Mouse (Mus musculus) CH12.LX (cell line): ENCODE measurements at regions not wholly inside any gene's neighbourhood (a gene's known extent, or its start where the extent isn't known, plus 50 kb on each side); places are given as distances from the start of the nearest gene placed in this dataset.

Experiments used
- E2F4 ChIP-seq: IDR thresholded peaks from 2 replicates; pipeline ENCODE4 v1.6.1; 2011; ENCODE audit warnings: low read depth, low read length, improper control_type of control experiment; ENCODE audit not compliant: insufficient replicate concordance
- POLR2A ChIP-seq: IDR thresholded peaks from 2 replicates; pipeline ENCODE4 v1.6.1; 2011; ENCODE audit warnings: low read depth, mild to moderate bottlenecking, improper control_type of control experiment, low read length

DNA sequence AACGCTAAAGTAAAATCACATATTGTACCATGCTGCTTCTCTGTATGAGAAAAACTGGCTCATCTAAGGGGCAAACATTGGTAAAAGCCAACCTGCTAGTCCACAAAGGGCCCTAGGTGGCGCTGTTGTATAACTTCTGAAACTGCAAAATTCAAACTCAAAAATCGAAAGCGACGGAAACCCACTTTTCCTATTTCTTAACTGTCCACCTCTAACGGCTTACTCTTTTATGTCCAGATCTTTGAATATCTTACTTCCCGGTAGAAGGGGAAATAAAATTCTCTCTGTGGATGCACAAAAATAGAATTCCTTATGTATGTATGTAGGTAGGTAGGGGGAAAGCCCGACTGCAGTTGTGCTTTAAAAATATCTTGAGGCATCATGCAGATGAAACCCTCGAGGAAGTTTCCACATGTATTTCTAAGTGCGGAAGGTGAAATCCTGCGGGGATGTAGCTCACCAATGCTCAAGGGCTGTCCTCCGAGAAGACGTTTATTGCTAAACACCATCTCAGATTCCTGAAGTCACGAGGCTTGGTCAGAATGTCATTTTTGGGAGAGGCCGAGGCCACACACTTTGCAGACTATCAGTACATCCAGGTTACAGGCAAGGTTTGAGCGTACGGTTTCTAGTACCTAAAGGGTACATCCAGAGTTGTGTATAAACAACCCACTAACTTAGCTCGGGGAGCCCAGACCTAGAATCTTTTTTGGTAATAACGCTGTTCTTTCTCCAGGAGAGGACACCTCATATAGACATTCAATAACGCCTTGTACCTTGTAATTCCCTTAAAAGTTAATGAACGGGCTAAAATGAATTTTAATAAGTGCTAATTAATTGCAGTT, 96.8 kb downstream of the Otol1 start:
- TF ChIP-seq E2F4 (no peak), POLR2A (no peak)
